Mouse (Mus musculus): ENCODE measurements around the gene Klhdc7b.

The Klhdc7b gene

GRCm38 (mm10) chr15:89384617-89385016 is at the start of gene Klhdc7b:
Gene Klhdc7b (plus strand): TSS chr15:89384917.
- in situ Hi-C loops (cut with MboI, MseI), result no loop called here

GRCm38 (mm10) chr15:89336422-89336821 is 48.3 kb upstream of the Klhdc7b start:
- in situ Hi-C loops (cut with MboI, MseI), result no loop called here

DNA sequence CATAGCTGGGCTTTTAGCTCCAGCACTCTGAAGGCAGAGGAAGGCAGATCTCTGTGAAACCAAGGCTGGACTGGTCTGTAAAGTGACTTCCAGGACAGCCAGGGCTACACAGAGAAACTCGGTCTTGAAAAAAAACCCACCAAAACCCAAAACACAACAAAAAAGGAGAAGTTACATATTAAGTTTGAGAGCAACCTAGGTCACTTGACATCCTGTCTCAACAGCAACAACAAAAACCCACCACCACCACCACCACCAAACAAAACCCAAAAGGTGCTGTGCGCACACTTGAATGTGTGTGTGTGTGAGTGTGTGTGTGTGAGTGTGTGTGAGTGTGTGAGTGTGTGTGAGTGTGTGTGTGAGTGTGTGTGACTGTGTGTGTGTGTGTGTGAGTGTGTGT is 45.0 kb upstream of the Klhdc7b start:
- in situ Hi-C loops (cut with MboI, MseI), result no loop called here

DNA sequence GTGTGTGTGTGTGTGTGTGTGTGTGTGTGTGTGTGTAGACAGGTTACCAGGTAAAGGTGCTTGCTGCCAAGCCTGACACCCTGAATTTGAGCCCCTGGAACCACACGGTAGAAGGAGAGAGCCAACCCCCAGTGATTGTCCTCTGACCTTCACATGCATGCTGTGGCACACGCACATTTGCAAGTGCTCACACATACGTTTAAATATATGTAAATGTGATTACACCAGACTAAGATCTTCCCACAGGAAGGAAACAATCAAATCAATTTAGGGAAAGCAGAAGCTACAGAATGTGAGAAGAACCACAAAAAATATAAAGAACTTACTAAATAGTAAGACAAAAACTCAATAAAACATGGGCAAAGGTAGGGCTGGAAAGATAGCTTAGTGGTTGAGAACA is 44.6 kb upstream of the Klhdc7b start:
- in situ Hi-C loops (cut with MboI, MseI), result no loop called here

DNA sequence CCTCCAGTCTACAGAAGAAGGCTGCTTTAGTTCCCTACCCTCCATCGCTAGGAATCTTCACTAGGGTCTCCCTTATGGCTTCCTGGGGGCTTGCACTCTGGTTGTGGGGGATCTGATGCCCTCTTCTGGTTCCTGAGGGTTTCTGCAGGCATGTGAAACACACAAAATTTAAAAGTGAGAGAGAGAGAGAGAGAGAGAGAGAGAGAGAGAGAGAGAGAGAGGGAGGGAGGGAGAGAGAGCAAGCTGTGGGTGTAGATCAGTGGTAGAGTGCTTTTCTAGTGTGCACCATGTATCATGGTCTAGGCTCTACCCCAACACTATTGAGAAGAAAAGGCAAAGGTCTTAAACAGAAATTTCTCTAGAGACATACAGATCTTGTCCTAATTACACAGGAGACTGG is 43.0 kb upstream of the Klhdc7b start:
- in situ Hi-C loops (cut with MboI, MseI), result no loop called here

- in situ Hi-C loops (cut with MboI, MseI), result no loop called here
These were observed 41.4 kb upstream of the Klhdc7b start for GRCm38 (mm10) chr15:89343325-89343724.

- in situ Hi-C loops (cut with MboI, MseI), result loop anchor here in 1 of 2 experiments (5.0 kb wide), 1 partner anchor 77 kb away; the partner anchor contains the start of genes C730034F03Rik, Chkb, Cpt1b and Gm44502
These were observed 34.3 kb upstream of the Klhdc7b start for GRCm38 (mm10) chr15:89350447-89350846.

- in situ Hi-C loops (cut with MboI, MseI), result loop anchor here in 1 of 2 experiments (5.0 kb wide), 1 partner anchor 76 kb away; the partner anchor contains the start of genes C730034F03Rik, Chkb, Cpt1b and Gm44502
These were observed 33.4 kb upstream of the Klhdc7b start for GRCm38 (mm10) chr15:89351302-89351701.

DNA sequence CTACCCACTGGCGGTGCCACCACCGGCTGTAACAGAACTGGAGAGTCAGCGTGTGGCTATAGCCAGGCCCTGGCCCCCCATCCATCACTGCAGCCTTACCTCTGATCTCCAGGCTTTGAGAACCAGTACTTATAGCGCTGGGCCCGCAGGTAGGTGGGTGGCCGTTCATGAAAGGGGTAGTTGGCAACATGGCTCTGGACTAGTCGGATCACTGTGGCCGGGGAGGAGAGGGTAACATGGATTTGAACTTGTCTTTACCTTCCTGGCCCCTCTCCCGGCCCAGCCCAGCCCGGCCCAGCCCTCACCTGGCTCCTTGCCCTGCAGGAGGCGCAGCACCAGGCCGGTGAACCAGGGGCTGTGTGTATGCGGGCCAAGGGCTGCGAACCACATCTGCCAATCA is 32.7 kb upstream of the Klhdc7b start:
- in situ Hi-C loops (cut with MboI, MseI), result loop anchor here in 1 of 2 experiments (5.0 kb wide), 1 partner anchor 75 kb away; the partner anchor contains the start of genes C730034F03Rik, Chkb, Cpt1b and Gm44502

DNA sequence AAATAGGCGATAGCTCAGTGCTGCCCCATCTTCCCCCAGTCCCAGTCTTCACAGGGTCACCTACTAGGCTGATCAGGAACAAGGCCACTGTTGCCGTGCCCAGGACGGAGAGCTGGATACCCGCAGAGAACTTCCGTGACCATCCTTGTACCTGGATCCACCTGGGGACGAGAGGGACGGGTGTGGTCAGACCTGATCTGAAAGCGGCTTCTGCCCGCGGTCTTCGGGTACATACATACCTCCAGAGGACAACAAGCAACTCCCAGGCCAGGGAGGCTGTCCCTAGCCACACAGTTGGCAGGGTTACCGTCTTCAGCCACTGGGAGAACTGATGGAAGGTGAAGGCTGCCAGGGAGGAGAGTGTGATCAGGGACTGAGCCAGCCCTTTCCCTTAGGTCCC is 31.9 kb upstream of the Klhdc7b start:
- in situ Hi-C loops (cut with MboI, MseI), result loop anchor here in 1 of 2 experiments (5.0 kb wide), 1 partner anchor 75 kb away; the partner anchor contains the start of genes C730034F03Rik, Chkb, Cpt1b and Gm44502

DNA sequence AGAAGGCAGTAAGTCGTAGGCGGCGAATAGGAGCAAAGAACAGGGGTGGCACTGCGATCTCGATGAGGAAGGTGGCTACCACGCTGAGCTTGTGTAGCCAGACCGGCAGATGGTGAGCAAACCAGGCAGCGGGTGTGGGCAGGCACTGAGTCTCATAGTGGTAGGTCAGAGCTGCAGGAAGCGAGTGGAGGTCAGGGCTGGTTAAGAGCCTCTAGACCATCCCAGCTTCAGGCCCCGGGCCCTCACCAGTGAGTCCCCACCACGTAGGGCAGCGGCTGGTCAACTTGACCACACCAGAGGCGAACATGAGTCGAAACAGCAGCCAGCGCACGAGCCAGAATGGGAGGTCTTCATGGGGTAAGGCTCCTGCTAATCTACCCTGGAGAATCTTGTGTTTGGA is 30.9 kb upstream of the Klhdc7b start:
- in situ Hi-C loops (cut with MboI, MseI), result loop anchor here in 1 of 2 experiments (5.0 kb wide), 1 partner anchor 73 kb away; the partner anchor contains the start of genes C730034F03Rik, Chkb, Cpt1b and Gm44502

GRCm38 (mm10) chr15:89354455-89354854 is 30.3 kb upstream of the Klhdc7b start:
- in situ Hi-C loops (cut with MboI, MseI), result loop anchor here in 1 of 2 experiments (5.0 kb wide), 1 partner anchor 73 kb away; the partner anchor contains the start of genes C730034F03Rik, Chkb, Cpt1b and Gm44502

- in situ Hi-C loops (cut with MboI, MseI), result no loop called here
These were observed 29.2 kb upstream of the Klhdc7b start, which contains the start of the genes Lmf2 and Ncaph2 for GRCm38 (mm10) chr15:89355241-89356187. Gene Lmf2 (minus strand): TSS chr15:89355659. Gene Ncaph2 (plus strand): TSS chr15:89355719.

GRCm38 (mm10) chr15:89356372-89356771 is 28.3 kb upstream of the Klhdc7b start:
- in situ Hi-C loops (cut with MboI, MseI), result no loop called here

DNA sequence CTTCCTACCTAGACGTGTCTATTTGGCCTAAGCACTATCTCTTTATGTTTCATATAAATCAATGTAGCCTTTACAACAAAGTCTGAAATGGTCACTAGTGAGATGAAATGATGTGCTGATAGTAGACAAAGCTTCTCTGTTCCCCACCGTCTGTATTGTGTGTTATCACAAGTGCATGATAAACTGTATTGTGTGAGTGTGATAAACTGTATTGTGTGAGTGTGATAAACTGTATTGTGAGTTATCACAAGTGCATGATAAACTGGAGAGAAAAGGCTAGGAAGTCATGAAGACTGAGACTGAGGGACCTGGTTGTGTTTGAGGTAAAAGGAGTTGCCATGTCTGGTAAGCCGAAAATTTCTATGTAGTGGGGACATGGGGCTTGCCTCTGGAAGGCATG is 25.9 kb upstream of the Klhdc7b start:
- in situ Hi-C loops (cut with MboI, MseI), result no loop called here

- in situ Hi-C loops (cut with MboI, MseI), result no loop called here
These were observed 21.7 kb upstream of the Klhdc7b start for GRCm38 (mm10) chr15:89363051-89363450.

DNA sequence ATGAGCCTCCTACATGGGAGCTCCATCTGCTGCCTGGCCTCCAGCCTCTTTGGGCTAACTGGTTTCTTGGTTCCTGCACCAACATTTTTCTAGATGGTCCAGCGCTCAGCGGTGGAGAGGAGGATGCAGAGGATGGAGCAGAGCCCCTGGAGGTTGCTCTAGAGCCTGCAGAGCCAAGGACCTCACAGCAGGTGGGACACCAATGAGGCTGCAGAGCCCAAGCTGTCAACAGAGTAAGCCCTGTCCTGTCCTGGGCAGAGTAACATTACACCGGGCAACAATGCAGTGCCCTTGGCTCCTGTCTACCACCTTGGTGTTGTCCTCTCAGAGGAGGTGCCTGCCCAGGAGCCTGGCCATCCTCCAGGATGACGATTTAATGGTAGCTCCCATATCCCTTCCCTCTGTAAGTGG is 19.6 kb upstream of the Klhdc7b start:
- in situ Hi-C loops (cut with MboI, MseI), result no loop called here

DNA sequence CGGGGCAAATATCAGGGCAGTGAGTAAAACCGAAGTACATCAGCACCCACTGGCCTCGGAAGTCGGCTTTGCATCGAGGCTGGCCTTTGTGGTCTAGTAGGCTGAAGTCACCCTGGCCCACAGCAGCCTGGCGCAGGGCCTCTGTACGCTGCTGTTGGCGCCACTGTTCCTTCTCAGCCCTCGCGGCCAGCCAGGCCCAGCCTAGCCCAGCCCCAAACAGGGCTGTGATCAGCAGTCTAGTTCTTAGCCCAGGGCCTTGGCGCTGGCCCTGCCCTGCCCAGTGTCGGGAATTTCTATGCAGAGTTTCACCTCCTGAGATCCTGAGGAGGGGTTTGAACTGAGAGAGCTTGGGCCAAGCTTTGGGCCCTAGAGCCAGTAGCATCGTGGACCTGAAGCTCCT is 12.6 kb upstream of the Klhdc7b start:
- in situ Hi-C loops (cut with MboI, MseI), result no loop called here

- in situ Hi-C loops (cut with MboI, MseI), result no loop called here
These were observed 12.2 kb upstream of the Klhdc7b start for GRCm38 (mm10) chr15:89372536-89372935.

GRCm38 (mm10) chr15:89373027-89373761 is 11.5 kb upstream of the Klhdc7b start:
- in situ Hi-C loops (cut with MboI, MseI), result no loop called here

- in situ Hi-C loops (cut with MboI, MseI), result no loop called here
These were observed 10.9 kb upstream of the Klhdc7b start, which contains the start of gene Sco2 for GRCm38 (mm10) chr15:89373762-89374248. Gene Sco2 (minus strand): TSS chr15:89373846.
